Mouse (Mus musculus): ENCODE data around the gene Pgap3. TPM values are rescaled to one million over a fixed set of nuclear protein-coding genes. Genes with fewer than 3 reads are reported as not detected.
A peak's percentile ranks its signal among the peaks of the same experiment; 100 is the strongest.

Pgap3 gene
- polyA plus RNA-seq, 1 experiment, result 28.1 TPM

DNA sequence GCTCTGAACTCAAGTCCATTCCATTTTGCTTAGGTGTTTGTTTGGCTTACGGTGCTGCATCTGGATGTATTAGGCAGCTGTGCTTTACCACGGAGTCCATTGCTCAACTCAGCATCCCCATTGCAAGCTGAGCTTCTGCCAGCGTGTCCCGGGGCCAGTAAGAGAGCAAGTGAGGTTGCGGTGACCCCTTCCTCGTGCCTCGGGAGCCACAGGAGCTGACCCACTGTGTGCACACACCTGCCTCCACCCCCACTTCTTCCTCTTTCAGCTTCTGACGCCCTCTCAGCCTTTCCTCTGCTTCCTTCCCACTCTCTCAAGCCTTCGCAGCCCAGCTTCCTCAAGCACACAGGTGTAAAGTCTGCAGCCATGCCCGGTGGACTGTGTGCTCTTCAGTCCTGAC, 34.0 kb downstream of the Pgap3 start:
- WGBS, result 45% methylated on average over 10 of the region's 10 CpGs
- Histone ChIP-seq H3K4me1 (ENCODE audit: control insufficient read depth, insufficient read depth, low read length) (peaks cover 13% of the 10 kb centered on the region), H3K4me3 (replicated peaks; ENCODE audit: extremely low read depth, low read depth, low read length) (no peak overlapping the region)
- DNase-seq, result no peak
- TF ChIP-seq CTCF (IDR thresholded peaks at IDR 0.05; ENCODE audit: insufficient read depth, low read length) (no peak), POLR2A (IDR thresholded peaks at IDR 0.05; ENCODE audit: borderline replicate concordance, extremely low read depth, low read depth, low read length) (no peak)

DNA sequence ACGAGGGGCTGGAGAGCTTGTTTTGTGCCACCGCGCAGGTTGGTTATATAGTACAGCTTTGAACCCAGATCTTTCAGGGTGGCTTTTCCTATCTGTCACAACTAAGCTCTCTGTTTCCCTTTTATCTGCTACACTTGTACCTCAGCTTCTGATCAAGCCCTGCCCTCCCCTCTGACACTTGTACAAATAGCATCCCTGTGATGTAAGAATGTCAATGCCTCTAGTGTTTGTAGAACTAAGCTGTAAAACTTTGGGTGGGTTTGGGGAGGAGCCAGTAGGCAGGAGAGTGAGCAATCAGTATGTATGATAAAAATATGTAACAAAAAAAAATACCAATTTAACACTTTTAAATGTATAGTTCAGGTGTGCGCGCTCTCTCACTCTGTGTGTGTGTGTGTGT, 35.9 kb downstream of the Pgap3 start:
- WGBS, result 80% methylated on average over 5 of the region's 5 CpGs
- TF ChIP-seq CTCF (IDR thresholded peaks at IDR 0.05; ENCODE audit: insufficient read depth, low read length), result no peak
- no peak for TF ChIP-seq POLR2A (IDR thresholded peaks at IDR 0.05; ENCODE audit: borderline replicate concordance, extremely low read depth, low read depth, low read length)
- no peak overlapping the region for H3K4me3 ChIP-seq (replicated peaks; ENCODE audit: extremely low read depth, low read depth, low read length)
- DNase-seq, result no peak
- peaks cover 18% of the 10 kb centered on the region for H3K4me1 ChIP-seq (ENCODE audit: control insufficient read depth, insufficient read depth, low read length)

DNA sequence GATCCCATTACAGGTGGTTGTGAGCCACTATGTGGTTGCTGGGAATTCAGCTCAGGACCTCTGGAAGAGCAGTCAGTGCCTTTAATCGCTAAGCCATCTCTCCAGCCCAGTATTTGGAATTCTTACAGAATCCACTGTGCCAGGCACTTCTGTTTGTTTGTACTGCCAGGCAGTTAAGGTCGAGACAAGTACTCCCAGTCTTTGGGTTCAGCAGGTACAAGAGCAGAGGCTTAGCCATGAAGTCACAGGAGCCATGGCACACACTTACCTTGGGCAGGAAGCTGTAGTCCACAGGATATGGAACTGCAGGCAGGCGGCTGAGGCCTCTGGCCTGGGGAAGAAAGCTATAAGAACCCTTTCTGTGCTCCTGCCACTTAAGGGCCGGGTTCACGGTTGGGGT, 36.5 kb downstream of the Pgap3 start:
- no peak overlapping the region for H3K4me3 ChIP-seq (replicated peaks; ENCODE audit: extremely low read depth, low read depth, low read length)
- peak; percentile 33; the same call in 1 of the 2 replicates for TF ChIP-seq POLR2A (IDR thresholded peaks at IDR 0.05; ENCODE audit: borderline replicate concordance, extremely low read depth, low read depth, low read length)
- no peak for TF ChIP-seq CTCF (IDR thresholded peaks at IDR 0.05; ENCODE audit: insufficient read depth, low read length)
- peaks cover 21% of the 10 kb centered on the region for H3K4me1 ChIP-seq (ENCODE audit: control insufficient read depth, insufficient read depth, low read length)
- DNase-seq, result no peak
- 61% methylated on average over 5 of the region's 5 CpGs for WGBS

DNA sequence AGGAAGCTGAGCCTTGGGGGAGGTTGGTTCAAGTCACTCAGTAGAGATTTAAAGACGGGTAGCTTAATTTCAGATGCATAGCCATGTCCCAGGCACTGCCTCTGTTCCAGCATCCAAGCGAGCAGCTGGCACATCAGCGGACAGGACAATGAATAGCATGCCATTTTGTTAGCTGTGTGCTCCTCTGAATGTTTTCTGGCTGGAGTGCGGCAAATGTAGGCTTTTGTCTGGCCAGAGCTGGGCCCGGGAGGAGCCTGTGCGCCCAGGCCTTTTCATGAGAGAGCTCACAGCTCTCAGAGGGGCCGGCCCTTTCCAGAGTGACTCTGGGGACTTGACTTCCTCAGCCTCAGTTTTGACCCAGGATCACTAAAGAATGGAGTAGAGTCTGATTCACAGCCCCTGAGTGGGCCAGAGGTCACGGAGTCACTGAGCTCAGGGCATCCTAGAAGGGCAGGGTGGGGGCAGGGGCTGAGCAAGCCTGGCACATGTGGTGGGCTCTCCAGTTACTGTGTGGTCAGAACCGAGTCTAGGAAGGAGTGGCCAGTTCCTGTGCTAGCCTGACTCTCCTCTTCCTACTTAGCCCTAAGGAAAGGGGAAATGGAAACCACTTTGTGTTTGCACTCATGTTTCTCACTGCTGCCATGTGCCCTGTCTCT, 39.3 kb downstream of the Pgap3 start:
- H3K4me1 ChIP-seq (ENCODE audit: control insufficient read depth, insufficient read depth, low read length), result peaks cover 24% of the 10 kb centered on the region
- TF ChIP-seq POLR2A (IDR thresholded peaks at IDR 0.05; ENCODE audit: borderline replicate concordance, extremely low read depth, low read depth, low read length), result no peak
- no peak overlapping the region for H3K4me3 ChIP-seq (replicated peaks; ENCODE audit: extremely low read depth, low read depth, low read length)
- 60% methylated on average over 9 of the region's 9 CpGs for WGBS
- DNase-seq, result no peak

DNA sequence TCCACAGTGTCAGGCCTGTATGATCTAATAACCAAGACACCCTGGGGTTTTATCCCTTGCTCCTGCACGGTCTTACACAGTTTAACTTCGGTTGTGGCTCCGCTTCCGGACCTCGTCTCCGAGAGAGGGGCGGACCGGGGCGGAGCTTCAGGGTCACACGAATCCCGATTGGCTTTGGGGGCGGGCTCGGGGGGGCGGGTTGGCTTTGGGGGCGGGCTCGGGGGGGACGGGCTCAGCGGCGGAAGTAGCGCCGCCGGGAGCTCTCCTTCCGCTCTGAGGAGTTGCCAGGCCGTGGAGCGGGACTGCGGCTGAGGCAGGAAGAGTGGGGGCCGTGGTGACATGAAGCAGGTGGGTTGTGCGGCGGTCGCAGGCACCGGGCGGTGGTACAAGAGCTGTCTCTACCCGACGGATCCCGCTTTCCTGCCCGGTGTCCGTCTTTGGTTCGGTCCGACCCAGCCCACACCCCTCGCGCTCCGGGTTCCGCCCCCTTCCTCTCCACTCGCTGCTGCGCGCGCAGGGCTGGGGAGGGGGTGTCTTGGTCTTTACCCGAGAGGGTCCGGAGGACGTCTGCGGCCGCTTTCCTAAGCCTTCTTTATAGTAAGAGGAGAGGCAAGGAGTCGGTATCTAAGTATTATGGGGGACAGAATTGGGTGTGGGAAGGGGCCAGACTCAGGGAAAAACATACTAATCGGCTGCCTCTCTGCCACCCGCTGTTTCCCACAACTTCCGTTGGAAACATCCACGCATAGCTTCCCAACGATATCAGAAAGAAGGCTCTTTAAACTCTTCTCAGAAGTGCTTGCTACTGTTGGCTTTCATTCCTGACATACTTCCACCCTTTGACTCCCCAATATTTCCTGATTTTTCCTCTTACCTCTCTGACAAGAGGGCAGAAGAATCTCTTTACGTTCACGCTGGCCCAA, 41.9 kb downstream of the Pgap3 start, which contains the start of gene Stard3:
Gene Stard3, plus strand, starts transcription at position 208 of the 923 bp plus-strand sequence.
- TF ChIP-seq CTCF (IDR thresholded peaks at IDR 0.05; ENCODE audit: insufficient read depth, low read length), result no peak
- TF ChIP-seq POLR2A (IDR thresholded peaks at IDR 0.05; ENCODE audit: borderline replicate concordance, extremely low read depth, low read depth, low read length), result peak; percentile 73
- peaks cover 26% of the 10 kb centered on the region for H3K4me1 ChIP-seq (ENCODE audit: control insufficient read depth, insufficient read depth, low read length)
- peak; percentile 86 for DNase-seq
- H3K4me3 ChIP-seq (replicated peaks; ENCODE audit: extremely low read depth, low read depth, low read length), result peak within 1 kb of the TSS; percentile 88
- WGBS, result under 1% methylated on average over 60 of the region's 60 CpGs

DNA sequence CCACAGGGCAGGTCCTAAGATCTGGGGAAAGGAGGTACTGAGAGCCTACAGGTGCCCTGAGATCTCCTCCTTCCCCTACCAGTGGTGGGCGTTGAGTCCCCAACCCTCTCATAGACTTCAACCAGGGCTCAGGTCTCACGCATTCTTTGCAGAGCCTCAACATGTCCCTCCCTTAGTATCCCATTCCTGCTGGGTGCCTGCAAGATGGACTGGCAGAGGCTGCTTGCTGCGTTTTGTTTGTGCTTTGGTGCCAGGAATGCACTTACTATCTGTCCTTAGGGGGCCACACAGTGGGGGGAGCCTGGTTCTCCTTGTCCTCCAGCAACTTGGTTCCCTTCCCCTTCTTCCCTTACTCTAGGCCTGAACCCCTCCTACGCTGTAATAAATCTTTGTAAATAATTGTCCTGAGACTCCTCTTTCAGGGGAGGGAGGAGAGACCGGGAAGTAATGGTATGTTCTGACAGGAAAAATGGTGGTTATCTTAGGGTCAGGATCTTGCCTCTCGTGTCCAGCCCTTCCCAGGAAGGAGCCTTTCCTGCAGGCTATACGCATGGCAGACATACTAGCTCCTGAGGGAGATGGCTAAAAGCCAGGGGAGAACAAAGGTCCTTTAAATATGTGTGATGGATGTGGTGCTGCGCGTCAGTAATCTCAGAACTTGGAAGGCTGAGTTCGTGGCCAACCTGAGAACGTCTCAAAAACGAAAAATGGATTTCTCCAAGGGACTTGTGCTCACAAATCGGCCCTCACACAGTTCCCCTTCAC, 42.7 kb downstream of the Pgap3 start:
- WGBS, result 9% methylated on average over 13 of the region's 13 CpGs
- TF ChIP-seq CTCF (IDR thresholded peaks at IDR 0.05; ENCODE audit: insufficient read depth, low read length) (no peak), POLR2A (IDR thresholded peaks at IDR 0.05; ENCODE audit: borderline replicate concordance, extremely low read depth, low read depth, low read length) (no peak)
- peak; percentile 24 for DNase-seq
- H3K4me1 ChIP-seq (ENCODE audit: control insufficient read depth, insufficient read depth, low read length), result peaks cover 26% of the 10 kb centered on the region
- peak overlapping the region; percentile 62 for H3K4me3 ChIP-seq (replicated peaks; ENCODE audit: extremely low read depth, low read depth, low read length)

DNA sequence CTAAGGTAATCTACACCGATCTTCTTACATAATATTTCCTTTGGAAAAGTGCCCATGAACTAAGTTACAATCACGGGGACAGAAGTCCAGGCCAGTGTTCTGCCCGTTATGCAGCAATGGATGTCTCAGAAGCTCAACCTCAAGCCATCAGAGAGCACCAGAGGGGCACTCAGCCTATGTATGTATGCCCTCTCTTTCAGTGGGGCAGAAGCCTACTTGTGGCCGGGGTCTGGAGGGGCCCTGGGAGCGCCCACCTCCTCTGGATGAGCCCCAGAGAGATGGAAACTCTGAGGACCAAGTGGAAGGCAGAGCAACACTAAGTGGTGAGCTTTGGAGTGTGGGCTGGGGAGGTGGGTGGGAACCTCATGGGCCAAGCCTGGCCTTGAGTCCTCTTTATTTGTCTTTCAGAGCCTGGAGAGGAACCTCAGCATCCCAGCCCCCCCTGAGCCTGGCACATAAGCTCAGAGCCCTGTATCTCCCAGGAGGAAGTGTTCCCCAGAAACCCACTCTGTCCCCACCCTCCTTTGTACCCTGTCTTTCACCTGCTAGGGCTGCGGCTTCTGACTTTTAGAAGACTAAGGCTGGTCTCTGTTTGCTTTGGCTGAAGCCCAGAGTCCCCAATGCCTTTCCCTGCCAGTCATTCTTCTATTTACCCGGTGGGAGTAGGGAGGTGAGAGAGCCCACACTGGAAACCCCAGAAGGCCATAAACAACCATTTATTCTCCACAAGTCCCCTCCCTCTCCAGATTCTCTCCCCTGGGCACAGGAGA, 43.5 kb downstream of the Pgap3 start:
- TF ChIP-seq POLR2A (IDR thresholded peaks at IDR 0.05; ENCODE audit: borderline replicate concordance, extremely low read depth, low read depth, low read length) (no peak), CTCF (IDR thresholded peaks at IDR 0.05; ENCODE audit: insufficient read depth, low read length) (no peak)
- DNase-seq, result no peak
- 41% methylated on average over 7 of the region's 7 CpGs for WGBS
- Histone ChIP-seq H3K4me1 (ENCODE audit: control insufficient read depth, insufficient read depth, low read length) (peaks cover 20% of the 10 kb centered on the region), H3K4me3 (replicated peaks; ENCODE audit: extremely low read depth, low read depth, low read length) (no peak overlapping the region)

DNA sequence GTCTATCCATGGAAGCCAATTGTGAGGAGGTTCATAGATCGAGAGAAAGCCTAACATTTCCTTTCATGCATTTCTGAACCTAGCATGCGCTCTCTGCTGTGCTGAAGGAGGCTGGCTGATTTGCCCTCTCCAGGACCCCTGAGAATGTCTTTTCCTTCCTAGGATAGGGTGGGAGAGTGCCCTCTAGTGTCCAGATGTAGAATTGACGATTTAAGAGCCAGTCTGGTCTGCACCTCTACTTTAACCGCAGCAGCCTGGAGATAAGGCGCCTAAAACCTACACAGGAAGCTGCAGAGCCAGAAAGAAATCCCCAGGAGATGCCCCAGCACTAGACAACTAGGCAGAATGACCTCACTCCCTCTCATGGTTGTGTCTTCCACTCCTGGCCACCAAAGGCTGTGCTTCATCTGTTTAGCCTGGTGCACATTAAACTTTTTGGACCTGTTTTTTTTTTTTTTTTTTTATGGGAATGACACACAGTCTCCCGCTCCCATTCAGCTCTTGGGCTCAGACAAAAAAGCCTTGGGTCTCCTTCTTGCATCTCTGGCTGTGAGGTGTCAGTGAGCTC, 44.5 kb downstream of the Pgap3 start:
- 9% methylated on average over 6 of the region's 6 CpGs for WGBS
- TF ChIP-seq CTCF (IDR thresholded peaks at IDR 0.05; ENCODE audit: insufficient read depth, low read length) (peak; percentile 50), POLR2A (IDR thresholded peaks at IDR 0.05; ENCODE audit: borderline replicate concordance, extremely low read depth, low read depth, low read length) (no peak)
- Histone ChIP-seq H3K4me1 (ENCODE audit: control insufficient read depth, insufficient read depth, low read length) (peaks cover 14% of the 10 kb centered on the region), H3K4me3 (replicated peaks; ENCODE audit: extremely low read depth, low read depth, low read length) (no peak overlapping the region)
- DNase-seq, result peak; percentile 49
